Mouse (Mus musculus) spleen, postnatal 36 days (tissue): Measurements from ENCODE around the gene Gata2.

Source experiments
- DNase-seq, 2 experiments: peaks; one replicate each; pipeline ENCODE4 v3.0.0; 2022; ENCODE audit warnings: low spot score in 2 of 2, mixed read lengths in 1 of 2

Gata2 gene

GRCm38 (mm10) chr6:88208321-88208720 is 14.6 kb downstream of the Gata2 start:
- no peak for DNase-seq

- DNase-seq, result no peak
These were observed 15.8 kb downstream of the Gata2 start for GRCm38 (mm10) chr6:88209453-88209852.

GRCm38 (mm10) chr6:88210182-88210581 is 16.5 kb downstream of the Gata2 start:
- DNase-seq, result no peak

- no peak for DNase-seq
These were observed 22.1 kb downstream of the Gata2 start for GRCm38 (mm10) chr6:88215797-88216196.

- DNase-seq, result no peak
These were observed 22.5 kb downstream of the Gata2 start for GRCm38 (mm10) chr6:88216199-88216598.

- no peak for DNase-seq
These were observed 25.4 kb downstream of the Gata2 start for GRCm38 (mm10) chr6:88219094-88219493.

- no peak for DNase-seq
These were observed 28.3 kb downstream of the Gata2 start, which contains the start of gene Dnajb8 for GRCm38 (mm10) chr6:88221968-88222367. Dnajb8 (plus strand) TSS chr6:88222268.

- no peak for DNase-seq
These were observed 32.9 kb downstream of the Gata2 start for GRCm38 (mm10) chr6:88226570-88226994.

GRCm38 (mm10) chr6:88227537-88227936 is 33.8 kb downstream of the Gata2 start:
- DNase-seq, result no peak

GRCm38 (mm10) chr6:88229221-88229620 is 35.5 kb downstream of the Gata2 start:
- no peak for DNase-seq

GRCm38 (mm10) chr6:88231821-88232220 is 38.1 kb downstream of the Gata2 start:
- no peak for DNase-seq

- DNase-seq, result no peak
These were observed 38.5 kb downstream of the Gata2 start for GRCm38 (mm10) chr6:88232221-88232620.

GRCm38 (mm10) chr6:88233996-88234395 is 40.3 kb downstream of the Gata2 start:
- DNase-seq, result no peak

- no peak for DNase-seq
These were observed 41.8 kb downstream of the Gata2 start for GRCm38 (mm10) chr6:88235461-88235860.

GRCm38 (mm10) chr6:88235983-88236382 is 42.3 kb downstream of the Gata2 start:
- no peak for DNase-seq

GRCm38 (mm10) chr6:88236513-88236912 is 42.8 kb downstream of the Gata2 start:
- no peak for DNase-seq

GRCm38 (mm10) chr6:88242604-88243003 is 48.9 kb downstream of the Gata2 start:
- peak; percentile 6 to 7 for DNase-seq

GRCm38 (mm10) chr6:88249231-88249630 is 55.5 kb downstream of the Gata2 start:
- no peak for DNase-seq

GRCm38 (mm10) chr6:88251396-88251795 is 57.7 kb downstream of the Gata2 start:
- DNase-seq, result no peak

- DNase-seq, result peak in 1 of 2 experiments; percentile 5
These were observed 58.2 kb downstream of the Gata2 start for GRCm38 (mm10) chr6:88251798-88252478.

GRCm38 (mm10) chr6:88254082-88254481 is 60.4 kb downstream of the Gata2 start:
- DNase-seq, result peak in 1 of 2 experiments; percentile 9

GRCm38 (mm10) chr6:88255435-88255834 is 61.7 kb downstream of the Gata2 start:
- peak in 1 of 2 experiments; percentile 6 for DNase-seq
